Mouse (Mus musculus): Measurements from ENCODE around the gene Pdf.

The Pdf gene

DNA sequence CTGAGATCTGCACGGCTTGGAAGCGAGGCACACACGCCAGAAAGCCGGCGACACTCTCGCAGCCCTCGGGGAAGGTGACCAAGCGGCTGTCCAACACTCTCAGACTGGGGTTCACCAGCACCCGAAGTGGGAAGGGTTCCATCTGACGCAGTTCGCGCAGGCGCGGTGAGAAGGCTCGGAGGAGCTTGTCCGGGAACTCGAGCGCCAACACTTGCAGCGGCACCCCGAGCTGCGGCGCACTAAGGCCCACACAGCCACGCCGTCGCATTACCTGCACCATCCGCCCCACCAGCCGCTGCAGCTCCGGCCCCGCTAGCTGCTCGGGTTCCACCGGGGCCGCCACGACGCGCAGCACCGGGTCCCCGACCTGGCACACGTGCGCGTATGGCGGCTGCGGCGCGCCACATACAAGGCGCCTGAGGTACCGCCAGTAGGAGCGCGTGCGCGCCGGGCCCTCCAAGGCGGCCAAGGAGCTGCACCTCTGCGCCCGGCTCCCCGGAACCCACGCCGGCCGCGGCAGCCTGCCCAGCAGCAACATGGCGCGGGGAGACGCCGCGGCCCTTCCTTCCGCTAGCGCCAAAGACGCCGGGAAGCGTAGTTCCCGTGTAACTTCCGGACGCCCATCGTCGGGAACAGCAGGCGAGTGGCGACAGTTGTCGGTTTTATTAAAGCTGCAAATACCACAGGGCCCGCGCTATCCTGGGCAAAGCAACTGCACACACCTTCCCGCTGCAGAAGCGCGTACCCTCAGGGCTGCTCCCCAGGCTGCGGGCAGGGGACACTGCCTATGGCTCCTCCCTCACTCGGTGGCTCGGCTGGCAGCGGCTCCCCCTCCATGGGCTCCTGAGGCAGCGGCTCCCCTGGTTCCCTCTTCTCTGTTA is at the start of gene Pdf:
Gene Pdf (minus strand): TSS at position 554 of the 881 bp plus-strand sequence.
- peak; percentile 82 for DNase-seq (ENCODE audit: low spot score in 2 of 2)

DNA sequence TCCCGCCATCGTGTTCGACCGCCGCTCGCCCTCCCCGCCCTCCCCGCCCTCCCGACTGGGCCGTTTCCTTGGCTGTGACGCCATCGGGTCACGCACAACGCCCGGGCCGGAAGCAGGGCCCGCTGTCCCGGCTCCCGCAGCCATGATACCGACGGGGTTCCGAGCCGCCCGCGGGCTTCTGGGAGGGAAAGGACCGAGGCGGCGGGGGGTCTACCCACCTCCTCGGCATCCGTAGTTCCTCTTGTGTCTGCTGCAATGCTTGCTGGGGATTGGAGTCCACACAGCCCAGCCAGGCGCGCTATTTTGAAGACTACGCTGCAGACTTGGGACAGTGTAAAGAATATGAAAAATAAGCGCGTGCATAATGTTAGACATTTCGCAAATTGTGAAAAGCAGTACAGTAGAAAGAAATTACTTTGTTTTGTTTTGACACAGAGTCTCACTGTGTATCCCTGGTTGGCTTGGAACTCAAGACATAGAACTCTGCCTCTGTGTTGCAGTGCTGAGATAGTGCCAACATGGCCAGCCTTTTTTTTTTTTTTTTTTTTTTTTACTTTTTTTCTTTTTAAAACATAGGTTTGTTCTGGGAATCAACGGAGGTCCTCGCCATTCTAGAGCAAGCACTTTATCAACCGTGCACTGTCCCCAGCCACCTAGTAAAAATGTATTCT is 48.1 kb upstream of the Pdf start, which contains the start of gene Terf2:
Gene Terf2 (minus strand): TSS at position 182 of the 671 bp plus-strand sequence.
- peak; percentile 94 for DNase-seq (ENCODE audit: low spot score in 2 of 2)

DNA sequence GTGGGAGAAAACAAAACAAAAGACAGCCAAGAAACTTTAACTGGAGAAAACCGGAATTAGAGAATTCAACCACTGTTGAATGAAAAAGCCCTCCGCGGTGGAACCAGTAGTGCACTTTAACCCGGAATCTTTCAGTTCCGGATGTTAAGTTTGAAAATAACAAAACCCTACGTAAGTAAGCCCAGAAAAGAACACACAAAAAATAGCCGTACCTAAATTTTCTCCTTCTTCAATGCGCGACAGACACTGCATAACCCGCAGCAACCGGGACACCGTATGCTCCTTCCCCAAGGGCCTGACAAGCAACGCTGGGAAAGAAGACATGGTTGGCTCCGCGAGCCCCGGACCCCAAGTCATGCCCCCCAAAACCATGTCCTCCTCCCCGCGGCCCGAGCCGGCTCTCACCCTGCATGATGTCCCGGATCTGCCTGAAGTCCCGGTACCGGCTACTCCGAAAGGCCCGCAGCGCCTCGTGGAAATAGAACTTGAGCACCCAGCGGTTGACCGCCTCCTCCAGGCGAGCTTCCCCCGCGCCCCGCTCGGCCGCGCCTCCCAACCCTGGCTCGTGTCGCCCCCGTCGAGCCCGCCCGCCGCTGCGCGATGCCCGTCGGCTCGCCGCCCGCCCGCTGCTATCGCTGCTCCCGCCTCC is 47.4 kb upstream of the Pdf start:
- DNase-seq (ENCODE audit: low spot score in 2 of 2), result no peak

DNA sequence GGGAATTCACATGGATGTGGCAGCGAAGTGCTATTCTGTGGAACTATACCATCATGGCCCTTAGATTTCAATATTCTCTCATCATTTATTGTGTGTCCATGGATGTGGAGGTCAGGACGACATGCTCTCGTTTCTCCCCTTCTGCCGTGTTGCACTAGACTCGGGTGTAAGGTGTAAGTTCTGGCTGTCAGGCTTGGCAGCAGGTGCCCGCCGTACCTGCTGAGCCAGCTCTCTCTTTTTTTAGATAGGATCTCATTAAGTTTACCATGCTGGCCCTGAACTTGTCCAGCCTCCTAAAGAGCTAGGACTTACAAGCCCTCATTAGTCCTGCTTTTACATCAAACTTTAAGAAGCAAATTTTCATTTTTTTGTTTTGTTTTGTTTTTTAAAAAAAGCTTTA is 42.1 kb upstream of the Pdf start:
- DNase-seq (ENCODE audit: low spot score in 2 of 2), result no peak

DNA sequence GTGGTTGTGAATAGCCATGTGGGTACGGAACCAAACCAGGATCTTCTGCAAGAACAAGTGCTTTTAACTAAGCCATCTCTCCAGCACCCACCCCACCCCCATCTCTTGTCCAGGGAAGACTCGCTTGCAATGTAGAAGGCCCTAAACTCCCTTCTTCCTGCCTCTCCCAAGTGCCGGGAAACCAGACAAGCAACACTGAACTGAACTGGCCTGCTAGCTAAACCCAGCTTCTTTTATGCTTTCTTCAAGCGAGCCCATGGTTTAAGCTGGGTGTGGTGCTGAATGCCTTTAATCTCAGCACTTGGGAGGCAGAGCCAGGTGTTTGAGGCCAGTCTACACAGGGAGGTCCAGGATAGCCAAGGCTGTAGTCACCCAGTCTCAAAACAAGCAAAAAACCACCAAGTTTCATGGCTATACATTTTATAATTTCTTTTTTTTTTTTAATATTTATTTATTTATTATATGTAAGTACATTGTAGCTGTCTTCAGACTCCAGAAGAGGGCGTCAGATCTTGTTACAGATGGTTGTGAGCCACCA is 40.2 kb upstream of the Pdf start:
- no peak for DNase-seq (ENCODE audit: low spot score in 2 of 2)

DNA sequence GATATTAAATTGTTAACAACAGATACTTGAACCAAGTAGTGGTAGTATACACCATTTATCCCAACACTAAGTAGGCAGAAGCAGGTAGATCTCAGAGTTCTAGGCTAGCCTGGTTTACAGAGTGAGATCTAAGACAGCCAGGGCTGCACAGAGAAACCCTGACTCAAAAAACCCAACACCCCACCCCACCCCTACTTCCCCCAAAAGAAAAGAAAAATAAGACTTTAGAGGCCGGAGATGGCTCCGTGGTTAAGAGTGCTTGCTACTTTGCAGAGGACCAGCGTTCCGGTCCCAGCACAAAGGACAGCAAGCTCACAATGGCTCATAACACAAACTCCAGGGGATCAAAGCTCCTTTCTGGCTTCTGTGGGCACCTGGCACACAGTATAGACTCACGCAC is 37.6 kb upstream of the Pdf start:
- no peak for DNase-seq (ENCODE audit: low spot score in 2 of 2)

DNA sequence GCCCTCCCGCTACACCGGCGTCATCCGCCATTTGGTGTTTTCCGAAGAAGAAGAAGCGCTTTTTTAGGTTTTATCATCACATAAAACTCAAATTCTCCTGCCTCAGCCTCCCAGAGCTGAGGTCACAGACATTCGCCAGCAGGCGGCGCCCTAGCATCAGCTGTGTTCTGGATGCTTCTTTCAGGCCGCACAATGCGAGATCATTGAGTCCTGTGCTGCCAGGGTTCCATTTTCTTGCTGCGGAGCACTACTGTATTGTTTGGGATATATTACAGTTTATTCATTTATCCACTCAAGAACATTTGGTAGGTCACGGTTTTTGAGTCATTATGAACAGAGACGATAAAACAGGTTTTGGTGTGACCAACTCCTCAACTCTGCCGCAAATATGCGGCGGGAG is 36.9 kb upstream of the Pdf start:
- no peak for DNase-seq (ENCODE audit: low spot score in 2 of 2)

DNA sequence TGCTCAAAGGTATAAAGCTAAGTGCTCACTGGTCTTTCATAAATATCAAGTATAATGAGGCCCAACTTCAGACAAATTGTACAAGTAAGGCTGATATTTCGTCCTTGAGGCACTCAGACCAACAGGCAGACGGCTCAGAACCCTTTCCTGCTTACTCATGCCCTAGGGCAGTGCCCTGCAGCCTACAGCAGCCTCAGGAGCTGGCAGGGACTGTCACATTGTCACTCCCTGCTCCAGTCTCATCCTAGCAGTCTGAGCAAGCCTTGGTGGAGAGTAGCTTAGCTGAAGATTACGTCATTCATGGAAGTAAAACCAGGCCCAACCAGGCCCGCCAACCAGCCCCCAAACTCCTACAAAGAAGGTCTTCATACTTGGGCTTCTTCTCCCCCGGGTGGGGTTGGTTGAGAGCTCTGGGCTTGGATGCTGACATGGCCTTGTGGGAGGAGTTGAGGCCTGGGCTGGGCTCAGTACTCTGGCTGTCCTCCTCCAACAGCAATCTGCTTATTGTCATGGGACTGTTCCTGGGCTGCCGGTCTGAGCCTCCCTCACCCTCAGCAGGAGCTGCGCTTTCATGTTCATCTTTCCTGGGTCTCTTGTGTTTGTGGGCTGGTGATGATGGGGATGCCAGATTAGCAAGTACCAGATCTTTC is 27.9 kb upstream of the Pdf start:
- DNase-seq (ENCODE audit: low spot score in 2 of 2), result no peak

DNA sequence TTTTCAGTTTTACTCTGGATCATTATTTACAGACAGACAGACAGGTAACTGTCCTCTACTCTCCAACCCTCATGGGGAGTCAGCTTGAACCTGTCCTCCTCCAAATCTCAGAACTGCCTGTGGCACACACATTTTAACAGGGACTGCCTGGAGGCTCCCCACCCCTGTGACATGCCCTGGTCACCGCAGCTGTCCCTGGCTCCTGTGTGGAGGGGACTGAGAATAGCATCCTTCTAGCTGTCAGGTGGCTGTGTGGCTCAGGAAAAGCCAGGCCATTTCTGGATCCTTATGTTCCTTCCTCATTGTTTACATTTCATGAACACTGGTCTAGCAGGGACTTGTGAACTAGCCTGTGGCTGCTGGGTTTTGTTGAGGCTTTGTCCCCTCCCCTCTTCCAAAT is 25.7 kb upstream of the Pdf start:
- DNase-seq (ENCODE audit: low spot score in 2 of 2), result no peak

DNA sequence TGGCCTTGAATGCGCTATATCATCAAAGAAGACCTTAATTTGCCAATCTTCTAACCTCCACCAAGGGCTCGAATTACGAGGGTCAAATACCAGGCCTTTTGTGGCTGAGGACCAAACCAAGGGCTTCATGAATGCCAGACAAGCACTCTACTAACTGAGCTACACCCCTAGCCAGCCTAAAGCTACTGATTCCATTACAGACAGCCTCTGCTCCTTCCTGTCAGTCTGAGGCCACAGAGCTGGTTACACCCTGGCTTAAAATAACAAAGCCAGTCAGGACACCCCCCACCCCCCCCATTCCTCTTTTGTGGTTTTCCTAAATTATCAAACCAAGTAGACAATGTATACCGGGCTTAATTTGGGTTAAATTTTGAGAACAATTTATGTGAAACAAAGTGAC is 25.3 kb upstream of the Pdf start:
- no peak for DNase-seq (ENCODE audit: low spot score in 2 of 2)

DNA sequence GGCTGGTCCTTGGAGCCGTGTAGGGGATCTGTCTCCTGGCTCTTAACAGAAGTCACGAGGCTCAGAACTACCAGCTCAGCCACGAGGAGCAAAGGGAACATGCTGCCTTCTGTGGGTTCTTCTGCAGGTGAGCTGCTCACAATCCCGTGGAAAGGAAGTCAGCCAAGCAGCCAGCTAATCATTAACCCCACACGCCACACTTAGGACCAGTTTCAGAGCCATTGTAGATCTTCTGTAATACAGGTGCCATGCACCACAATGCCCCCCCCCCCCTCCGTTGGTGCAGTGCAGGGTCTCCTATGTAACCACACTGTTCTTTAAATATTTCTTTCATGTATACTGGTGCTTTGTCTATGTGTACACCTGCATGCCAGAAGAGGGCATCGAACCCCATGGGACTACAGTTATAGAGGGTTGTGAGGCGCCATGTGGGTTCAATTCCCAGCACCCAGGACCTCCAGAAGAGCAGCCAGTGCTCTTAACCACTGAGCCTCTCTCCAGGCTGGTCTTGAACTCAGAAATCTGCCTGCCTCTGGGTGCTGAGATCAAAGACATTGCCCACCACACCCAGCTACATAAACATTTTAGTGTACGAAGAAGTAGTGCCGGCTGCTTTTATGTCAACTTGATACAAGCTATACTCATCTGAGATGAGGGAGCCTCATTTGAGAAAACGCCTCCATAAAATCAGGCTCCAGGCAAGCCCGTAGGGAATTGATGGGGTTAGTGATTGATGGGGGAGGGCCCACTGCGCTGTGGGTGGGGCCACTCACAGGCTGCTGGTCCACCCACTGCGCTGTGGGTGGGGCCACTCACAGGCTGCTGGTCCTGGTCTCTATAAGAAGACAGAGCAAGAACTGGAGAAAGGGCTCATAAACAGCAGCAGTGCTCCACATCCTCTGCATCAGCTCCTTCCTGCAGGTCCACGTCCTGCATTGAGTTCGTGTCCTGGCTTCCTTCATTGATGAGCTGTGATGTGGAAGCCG is 17.4 kb upstream of the Pdf start, which contains the start of gene Tmed6:
Gene Tmed6 (minus strand): TSS at position 134 of the 986 bp plus-strand sequence.
- no peak for DNase-seq (ENCODE audit: low spot score in 2 of 2)

DNA sequence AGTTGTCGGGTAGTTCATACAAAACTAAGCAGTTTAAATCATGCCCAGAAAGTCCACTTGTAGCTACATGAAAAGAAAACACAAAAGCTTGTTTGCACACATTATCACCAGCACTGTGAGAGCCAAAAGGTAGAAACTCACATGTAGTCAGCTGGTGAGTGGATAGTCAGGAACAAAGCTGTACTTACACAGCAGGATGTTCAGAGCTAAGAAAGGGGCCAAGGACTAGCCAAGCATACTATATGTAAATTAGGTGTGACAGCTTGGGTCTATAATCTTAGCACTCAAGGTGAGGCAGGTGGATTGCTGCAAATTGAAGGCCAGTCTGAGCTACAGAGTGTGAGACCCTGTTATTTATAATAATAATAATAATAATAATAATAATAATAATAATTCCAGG is 14.2 kb upstream of the Pdf start:
- DNase-seq (ENCODE audit: low spot score in 2 of 2), result no peak

DNA sequence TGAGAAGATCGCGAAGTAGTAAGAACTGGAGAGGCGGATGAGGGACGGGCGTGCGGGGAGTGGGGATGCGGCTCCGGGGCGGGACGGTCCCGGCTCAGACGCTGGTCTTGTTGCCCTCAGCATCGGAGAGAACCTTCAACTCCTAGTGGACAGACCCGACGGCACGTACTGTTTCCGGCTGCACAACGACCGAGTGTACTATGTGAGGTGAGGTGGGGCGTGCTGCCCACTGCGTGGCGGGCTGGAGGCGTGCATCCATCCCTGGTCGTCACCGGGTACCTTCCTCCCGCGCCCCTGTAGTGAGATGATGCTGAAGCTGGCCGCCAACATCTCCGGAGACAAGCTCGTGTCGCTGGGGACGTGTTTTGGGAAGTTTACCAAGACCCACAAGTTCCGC is 8.6 kb upstream of the Pdf start:
- no peak for DNase-seq (ENCODE audit: low spot score in 2 of 2)

DNA sequence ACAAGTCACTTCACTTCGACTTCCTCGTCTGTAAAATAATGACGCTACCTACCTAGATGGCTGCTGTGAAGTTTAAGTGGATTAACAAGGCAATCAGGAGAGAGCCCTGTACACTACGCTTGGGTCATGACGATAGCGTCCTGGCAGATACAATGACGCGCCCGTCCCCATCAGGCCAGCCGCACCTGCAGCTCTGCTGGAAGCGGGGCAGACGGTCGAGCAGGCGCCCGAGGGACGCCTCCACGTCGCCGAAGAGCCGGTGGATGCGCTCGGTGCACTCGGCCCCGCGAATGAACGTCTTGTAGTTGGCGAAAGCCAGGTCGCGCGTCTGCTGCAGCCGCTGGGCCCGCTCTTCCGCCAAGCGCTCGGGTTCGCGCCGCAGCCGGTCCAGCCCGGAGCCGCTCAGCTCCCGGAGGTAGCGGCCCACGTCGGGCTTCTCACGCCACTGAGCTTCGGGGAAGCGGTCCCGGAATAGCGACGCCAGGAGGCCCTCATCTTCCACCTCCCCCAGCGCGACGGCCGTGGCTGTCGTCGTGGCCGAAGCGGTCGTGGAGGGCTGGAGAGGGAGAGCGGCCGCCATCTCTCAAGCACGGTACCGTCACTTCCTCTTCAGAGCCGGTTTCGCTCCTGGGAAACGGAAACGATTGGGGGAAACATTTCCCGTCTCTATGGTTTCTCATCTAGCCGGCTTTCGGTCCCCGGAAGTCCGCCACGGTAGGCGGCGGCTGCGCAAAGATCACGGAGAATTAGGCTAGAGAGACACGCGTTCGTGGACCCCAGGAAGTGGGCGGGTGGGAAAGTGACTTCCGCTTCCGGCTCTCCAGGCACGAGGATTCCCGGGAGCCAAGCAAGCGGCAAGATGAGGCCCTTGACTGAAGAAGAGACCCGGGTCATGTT is 7.9 kb upstream of the Pdf start, which contains the start of the genes Cog8 and Nip7:
Gene Cog8 (minus strand): TSS at position 614 of the 897 bp plus-strand sequence.
Gene Nip7 (plus strand): TSS at position 802 of the 897 bp plus-strand sequence.
- peak; percentile 98 for DNase-seq (ENCODE audit: low spot score in 2 of 2)

DNA sequence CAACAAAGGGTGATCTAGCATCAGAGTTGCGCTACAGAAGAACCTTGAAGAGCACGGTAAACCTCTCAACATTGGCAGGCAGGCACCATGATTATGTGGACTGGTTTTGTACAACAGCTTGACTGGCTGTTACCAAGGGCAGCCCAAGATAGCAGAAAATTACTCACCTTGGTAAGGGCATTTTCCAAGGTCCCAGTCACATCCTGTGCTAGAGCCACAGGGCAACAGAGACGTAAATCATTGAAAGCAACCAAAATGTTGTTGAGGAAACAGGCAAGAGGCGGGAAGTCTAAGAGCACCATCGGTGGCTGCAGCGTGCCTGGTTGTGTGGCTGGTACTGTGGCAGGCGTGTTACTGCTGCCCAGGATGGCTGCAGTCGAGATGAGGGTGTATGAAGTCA is 3.6 kb upstream of the Pdf start:
- no peak for DNase-seq (ENCODE audit: low spot score in 2 of 2)

DNA sequence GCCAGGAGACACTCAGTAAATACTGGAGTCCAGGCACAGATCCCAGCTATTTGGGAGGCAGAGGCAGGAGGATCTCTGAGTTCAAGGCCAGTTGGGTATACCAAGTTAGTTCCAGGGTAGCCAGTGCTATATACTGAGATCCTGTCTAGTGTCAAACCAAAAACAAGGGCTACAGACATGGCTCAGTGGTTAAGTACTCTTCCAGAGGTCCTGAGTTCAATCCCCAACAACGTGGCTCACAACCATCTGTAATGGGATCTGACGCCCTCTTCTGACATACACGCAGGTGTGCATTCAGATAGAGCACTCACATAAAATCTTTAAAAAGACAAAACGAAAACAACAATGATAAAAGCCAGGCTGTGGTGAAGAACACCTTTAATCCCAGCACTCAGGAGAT is 1.1 kb upstream of the Pdf start:
- no peak for DNase-seq (ENCODE audit: low spot score in 2 of 2)

DNA sequence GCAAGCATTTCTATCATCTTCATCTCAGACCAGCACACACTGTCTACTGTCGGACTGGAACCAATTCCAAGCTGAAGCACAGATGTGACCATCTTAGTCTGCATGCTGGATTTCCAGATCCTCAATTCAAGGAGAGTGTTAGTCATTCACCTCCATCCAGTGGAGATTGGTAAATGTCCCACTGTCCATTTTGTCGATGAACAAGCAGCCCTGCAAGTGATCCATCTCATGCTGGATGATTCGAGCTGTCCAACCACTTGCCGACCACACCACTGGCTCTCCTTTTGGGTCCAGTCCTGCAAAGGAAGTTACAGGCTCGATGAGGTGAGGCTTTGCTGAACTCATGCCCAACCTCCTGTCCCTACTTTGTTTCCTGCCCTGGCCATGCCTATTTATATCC is 1.4 kb downstream of the Pdf start:
- DNase-seq (ENCODE audit: low spot score in 2 of 2), result no peak

DNA sequence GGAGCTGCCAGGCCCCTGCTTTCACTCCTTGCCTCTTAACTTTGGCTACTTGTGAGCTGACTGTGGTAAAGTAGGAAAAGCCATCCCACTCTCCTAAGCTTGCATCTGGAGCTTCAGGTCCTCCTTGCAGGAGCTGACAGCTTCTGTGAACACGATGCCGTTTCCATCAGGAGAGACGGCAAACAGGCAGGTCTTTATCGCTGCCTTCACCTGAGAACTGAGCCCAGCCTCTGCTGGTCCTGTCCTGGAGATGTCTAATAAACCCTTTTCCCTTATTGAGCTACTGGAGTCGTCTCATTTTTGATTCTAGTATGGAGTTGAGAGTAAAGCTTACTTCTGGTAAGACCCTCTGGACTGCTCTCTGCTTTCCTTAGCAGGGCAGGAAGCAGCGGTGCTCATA is 2.9 kb downstream of the Pdf start:
- no peak for DNase-seq (ENCODE audit: low spot score in 2 of 2)

DNA sequence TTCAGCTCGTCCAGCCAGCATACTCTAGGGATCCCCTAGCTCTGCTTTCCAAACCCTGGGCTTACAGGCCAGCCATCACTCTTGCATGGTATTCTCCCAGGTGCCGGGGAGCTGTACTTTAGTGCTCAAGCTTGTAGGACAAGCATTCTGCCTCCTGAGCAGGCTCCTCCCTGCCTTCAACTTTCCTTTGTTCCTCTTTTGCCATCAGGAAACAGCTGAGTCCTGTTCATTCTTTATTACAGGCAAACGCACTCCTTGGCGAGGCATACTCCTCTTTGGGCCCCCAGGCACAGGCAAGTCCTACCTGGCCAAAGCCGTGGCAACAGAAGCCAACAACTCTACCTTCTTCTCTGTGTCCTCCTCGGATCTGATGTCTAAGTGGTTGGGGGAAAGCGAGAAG is 7.8 kb downstream of the Pdf start:
- no peak for DNase-seq (ENCODE audit: low spot score in 2 of 2)
